Mouse (Mus musculus) left cerebral cortex, adult 9 months (tissue): ENCODE measurements at regions not wholly inside any gene's neighbourhood (a gene's known extent, or its start where the extent isn't known, plus 50 kb on each side); places are given as distances from the start of the nearest gene placed in this dataset.
A peak's percentile ranks its signal among the peaks of the same experiment; 100 is the strongest.

Experiments used
- DNase-seq, 2 experiments: peaks; one replicate each; pipeline ENCODE4 v3.0.0; 2022; ENCODE audit warnings: low spot score in 2 of 2

DNA sequence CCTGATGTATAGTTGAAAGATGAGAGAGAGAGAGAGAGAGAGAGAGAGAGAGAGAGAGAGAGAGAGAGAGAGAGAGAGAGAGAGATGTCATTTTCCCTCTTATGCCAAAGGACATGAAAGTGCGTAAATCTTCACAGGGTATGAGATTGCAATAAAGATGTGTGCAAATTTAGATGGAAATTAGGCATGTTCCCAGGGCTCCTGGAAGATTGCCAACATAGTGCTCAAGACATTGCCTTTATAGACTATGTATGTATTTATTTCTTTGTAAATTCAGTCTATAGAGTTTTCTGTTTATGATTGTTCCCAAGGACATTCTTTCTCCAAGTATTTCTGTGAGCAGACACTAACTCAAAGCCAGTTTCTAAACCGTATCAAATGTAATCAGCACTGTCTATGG, 376.5 kb upstream of the Zeb2 start:
- no peak for DNase-seq

DNA sequence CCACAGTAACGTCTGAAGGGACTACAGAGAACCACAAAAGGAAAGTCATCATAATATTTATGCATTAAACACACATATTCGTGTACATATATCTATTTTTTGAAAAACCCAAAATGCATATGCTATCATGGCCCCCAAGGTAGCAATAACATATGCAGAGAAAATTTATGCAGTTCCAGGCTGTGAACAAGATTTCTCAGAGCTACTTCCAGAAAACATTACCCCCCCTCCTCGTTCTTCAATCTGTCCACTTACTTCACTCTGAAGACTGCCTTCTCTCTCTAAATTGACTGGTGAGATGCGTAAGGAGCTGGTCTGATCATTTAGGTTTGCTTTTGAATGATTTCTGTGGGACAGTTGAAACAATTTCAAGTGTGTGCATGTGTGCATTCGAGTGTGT, 369.3 kb upstream of the Zeb2 start:
- no peak for DNase-seq

DNA sequence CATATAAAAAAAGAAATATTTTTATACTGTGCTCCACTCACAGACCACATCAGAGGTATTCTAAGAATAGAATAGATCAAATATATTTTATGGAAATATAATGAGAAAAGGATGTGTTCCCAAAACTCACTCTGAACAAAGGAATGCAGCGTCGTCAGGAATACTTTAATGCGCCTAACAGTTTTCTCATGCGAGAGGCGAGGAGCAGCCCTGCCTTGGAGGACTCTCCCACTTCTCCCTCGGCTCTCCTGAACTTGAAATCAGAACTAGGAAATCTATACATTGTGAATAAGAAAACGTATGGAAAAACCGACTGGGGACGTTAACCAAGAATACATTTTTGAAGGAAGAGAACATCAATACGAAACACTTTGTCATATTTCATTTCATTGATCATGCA, 368.3 kb upstream of the Zeb2 start:
- DNase-seq, result no peak

DNA sequence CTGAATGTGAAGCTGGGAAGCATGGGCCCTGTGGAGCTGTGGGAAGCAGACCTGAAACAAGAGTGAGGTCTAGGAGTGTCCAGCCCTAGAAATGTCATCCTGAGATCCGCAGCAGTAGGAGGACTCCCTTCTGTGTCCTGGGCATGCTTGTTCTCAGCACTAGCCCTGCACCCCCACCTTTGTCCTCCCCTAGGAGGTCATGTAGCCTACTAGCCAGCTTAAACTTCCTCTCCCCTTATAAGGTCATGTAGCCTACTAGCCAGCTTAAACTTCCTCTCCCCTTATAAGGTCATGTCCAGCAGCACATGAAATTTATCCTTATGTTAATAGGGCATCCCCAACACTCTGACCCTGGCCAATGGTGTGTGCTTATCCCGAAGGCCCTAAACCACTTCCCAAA, 363.5 kb upstream of the Zeb2 start:
- no peak for DNase-seq

DNA sequence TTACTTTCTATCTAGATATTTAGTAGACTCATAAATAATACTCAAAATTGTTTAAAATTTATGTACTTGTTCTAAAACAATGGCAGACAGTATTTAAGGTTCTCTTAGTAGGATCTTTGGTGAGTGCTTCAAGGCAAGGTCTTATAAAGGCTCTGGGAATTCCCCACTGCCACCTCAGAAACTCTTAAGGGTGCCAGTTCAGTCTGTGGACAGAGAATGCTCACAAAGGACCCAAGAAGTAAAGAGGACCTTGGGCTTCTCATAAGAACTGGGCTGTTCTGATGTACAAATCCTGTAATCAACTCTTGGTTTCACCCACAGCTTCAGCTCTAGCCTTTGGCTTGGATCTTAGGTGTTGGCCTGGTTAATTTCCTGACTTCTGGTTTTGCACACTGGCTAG, 358.8 kb upstream of the Zeb2 start:
- DNase-seq, result no peak

DNA sequence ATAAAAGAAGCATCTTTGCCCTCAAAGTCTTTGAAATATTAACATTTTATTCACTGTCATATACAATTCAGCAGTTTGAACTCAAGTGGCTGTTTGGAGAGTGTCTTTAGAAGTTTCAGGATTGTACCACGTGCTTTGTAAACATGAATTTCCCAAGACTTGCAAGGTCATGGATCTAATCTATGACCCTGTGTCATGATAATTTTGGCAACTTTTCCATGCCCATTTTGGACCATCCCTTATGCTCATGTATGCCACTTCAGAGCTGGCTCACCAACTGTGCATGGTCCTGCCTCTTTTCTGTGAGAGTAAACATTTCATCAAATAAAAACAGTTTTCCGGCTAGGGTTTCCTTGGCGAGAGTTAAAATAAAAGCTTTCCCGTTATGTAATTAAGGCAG, 347.1 kb upstream of the Zeb2 start:
- no peak for DNase-seq

DNA sequence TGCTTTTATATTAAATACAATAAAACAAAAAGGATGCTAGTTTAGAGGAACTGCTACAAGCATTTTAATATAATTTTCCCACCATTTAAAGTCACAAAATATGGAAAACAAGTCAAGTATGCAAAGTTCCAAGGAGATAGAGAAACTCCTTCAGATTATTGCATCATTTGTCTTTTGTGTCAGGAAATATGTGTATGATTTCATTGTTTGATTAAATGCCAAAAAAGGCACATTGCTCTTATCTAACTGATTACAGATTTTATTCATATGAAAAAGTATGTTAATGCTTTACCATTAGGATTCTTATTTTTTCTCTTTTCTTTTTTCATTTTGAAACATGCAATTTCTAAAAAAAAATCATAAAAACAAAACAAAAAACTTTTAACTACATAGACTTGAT, 342.2 kb upstream of the Zeb2 start:
- DNase-seq, result no peak

DNA sequence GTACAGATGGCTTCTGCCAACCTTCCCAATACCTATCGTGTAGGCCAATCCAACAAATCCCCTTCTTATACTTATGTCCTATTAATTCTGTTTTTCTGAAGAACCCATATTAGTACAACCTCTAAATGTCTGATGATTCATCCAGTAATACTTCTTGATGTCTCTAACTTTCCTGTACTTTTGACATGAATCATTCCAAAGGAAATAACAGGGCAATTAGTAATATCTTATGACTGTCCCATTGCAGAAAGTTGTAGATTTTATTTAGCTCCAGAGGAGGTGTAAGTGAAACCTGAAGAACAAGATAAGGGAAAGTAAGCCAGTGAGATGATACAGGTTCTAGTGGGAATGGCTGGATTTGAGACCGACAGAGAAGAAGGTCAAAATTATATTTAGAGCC, 337.6 kb upstream of the Zeb2 start:
- no peak for DNase-seq

DNA sequence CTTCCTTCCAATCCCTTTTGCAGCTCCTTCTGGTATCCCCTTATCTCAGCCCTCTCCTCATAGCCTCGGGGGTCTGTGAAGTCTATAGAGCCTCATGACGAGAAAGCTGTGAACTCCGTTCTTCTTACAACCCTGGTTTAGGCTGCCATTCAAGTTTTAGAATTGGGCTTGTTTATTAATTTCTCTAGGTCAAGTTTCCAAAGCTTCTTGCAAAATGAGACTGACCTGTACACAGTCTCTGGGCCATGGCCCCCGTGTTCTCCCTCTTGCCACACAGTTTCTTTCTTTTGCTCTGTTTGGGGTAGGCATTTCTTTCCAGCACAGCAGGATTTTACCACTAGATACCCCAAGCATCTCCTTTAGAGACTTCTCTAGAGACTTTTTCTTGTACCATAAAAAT, 322.0 kb upstream of the Zeb2 start:
- no peak for DNase-seq

DNA sequence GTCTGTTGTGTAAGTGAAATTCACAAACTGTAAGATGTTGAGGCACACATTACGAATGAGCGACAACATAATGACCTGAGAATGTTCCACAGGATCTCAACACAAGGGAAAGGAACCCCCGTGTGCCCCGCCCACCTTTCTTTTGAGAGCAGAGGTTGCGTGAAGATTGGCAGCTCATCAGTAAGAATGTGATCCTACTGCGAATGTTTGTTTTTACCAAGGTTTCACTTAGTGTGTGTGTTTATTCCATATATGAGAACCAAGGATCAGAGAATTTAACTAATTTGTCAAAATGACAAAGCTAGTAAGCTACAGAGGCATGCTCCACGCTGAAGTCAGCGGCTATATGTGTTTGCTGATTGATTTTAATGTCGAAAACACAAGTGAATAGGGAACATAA, 321.5 kb upstream of the Zeb2 start:
- no peak for DNase-seq

DNA sequence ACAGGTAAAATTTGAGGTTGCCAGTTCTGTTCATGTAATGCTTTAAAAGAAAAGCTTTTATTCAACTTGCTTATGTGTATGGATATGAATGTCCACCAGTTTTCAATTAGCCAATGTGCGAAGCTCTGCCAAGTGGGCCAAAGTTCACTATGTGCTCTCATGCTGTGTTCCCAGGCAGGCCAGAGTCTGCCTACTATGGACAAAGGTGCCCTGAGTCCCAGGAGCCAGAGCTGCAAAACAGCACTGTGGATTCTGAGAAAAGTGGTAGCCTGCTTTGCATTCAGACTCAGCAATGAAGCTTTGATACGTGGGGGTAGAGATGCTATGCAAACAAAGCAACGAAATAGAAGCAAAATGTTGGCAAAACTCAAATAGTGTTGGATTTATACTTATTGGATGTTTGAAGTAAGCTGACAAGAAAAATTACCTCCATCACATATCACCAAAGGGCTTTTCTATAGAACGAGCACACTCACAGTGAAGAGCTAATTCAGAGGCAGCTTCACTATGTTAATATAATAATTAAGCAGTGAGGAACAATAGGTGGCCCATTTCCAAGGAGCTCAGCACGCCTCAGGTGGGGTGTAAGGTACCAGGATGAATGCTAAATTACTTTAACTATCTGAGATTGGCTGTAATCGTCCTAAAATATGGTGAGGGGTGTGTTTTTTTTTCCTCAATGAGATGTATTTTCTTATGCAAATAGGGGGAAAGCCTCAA, 318.2 kb upstream of the Zeb2 start:
- DNase-seq, result no peak

DNA sequence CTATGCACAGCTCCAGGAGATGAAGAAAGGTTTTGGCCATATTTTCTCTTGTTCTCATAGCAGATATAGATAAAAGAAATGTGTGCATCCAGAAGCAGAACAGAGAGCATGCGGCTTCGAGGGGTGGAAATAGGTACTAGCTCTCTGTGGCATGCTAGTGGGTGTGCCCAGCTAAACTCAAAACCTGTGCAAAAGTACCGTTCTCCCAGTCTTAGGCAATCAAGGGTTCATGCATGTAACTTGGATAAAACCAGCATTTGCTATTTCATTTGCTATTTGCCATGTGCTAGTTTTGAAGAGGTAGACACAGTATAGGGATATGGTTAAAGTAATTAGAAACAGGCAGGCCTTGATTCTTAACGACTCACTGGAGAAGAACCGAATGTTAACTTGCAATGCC, 317.6 kb upstream of the Zeb2 start:
- DNase-seq, result no peak

DNA sequence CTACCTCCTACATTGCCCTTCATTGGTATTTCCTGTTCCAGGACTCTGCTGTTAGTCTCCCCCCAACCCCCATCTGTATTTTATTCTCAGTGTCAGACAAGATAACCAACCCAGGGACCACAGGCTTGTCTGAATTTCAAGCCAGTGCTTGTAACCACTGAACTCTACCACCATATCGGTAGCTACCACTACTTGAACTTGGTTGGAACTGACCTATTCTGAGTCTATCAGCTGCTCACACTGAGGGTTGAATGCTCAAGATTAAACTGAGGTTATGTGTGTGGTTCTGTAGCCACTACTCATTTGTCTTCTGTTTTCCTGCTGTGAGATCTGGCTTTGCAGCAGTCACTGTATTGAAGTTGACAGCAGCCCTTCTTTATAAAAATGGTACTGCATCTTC, 317.0 kb upstream of the Zeb2 start:
- no peak for DNase-seq

DNA sequence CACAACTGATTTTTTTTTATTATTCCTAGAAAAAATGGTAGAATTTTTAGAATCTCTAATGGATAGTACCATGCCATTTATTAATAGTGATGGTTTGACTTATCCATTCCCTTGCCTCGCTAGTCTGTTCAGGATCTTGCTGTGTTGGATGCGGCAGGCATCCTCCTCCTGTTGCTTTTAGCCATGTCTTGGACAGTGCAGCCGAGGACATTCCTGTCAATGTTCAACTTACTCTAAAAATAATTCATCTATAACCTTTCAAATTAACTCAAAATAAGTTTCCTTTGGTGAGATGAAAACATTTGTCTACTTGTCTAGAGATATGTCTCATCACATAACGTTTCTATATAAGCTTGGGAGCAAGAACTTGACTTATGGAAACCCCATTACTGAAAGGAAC, 314.2 kb upstream of the Zeb2 start:
- no peak for DNase-seq

DNA sequence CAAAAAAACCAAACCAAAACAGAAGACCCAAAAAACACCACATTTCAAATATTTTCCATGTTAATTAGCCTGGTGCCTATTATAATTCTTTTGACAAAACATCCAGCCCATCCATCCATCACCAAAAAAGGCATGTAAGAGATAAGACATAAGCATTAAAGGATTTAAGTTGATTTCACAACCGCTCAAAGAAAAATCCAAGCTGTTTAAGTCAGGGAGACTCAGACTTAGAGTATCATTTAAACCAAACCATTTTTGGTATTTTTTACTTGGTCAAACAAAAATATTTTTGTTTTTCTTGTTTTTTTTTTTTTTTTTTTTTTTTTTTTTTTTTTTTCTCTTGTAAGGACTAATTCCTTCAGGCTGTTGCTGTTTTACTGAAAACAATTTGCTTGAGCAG, 304.6 kb upstream of the Zeb2 start:
- no peak for DNase-seq

DNA sequence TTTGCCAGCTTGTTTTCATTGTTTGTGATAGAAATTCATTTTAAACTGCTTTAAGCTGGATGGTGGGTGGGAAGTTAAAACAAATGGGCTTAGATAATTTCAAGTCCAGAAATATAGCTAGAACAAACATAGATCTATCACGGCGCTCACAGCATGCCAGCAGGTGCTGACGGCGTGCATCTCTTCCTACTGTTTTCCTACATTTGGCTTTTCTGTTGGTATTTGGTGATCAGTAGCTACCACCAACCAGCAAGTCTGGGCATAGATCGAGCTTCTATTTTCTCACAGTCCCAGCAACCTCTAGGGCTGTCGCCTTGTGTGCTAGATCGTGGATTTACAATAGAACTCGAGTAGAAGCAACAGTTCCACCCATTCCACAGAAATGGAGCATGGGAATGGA, 290.9 kb upstream of the Zeb2 start:
- peak in 1 of 2 experiments; percentile 27 for DNase-seq

DNA sequence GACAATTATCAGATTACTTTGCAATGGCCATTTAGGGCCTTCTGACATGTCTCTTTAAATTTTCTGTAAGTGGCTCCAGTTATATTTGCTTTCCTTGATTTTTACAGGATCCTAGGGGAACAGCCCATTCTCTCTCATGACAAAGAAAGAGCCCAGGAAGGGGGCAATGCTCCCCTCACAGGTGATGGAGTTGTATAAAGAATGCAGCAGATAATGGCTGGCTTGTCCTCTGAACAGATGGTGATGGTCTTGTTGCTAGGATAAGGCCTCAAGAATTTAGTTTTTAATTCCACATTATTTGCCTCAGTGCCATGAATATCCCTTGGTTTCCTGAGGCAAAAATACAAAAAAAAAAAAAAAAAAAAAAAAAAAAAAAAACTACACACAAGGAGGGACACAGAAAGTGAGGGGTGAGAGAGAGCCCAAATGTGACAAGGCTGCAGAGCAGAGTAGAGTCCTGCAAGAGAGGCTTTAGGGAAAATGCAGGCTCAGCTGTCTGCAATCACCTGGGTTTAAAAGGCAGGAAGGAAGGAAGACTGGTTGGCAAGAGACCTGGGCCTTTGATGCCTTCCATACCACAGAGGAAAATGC, 272.8 kb upstream of the Zeb2 start:
- DNase-seq, result no peak

DNA sequence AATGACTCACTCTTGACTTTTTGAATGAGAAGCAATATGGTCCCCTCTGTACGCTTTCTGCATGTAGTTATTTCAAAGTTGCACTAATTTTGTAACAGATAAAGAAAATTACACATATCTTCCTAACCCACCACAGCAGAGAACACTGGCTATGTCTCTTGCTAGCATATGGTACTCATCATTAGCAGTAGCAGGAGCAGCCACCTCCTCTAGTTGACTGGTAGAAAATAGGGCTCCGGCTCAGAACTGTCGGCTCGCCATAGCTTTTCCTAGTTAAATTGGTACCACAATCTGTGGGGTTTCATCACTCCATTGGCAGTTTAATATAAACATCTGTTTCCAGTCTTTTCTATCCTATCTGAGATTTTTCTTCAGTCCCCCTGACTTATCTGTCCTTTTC, 254.1 kb upstream of the Zeb2 start:
- no peak for DNase-seq

DNA sequence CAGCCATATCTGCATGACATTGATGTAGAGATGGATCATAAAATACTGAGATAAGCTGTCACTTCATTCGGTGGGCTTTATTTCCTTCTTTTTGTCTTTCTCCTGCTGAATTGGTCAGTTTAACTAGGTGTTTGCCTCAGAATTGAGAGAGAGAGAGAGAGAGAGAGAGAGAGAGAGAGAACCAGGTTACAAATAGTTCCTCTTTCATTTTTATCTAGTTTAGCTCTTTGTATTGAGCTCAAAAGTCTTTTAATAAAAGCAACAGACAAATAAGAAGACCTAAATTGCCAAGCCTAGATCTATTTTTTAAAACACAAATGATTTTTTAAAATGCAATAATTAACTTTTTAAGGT, 253.4 kb upstream of the Zeb2 start:
- no peak for DNase-seq

DNA sequence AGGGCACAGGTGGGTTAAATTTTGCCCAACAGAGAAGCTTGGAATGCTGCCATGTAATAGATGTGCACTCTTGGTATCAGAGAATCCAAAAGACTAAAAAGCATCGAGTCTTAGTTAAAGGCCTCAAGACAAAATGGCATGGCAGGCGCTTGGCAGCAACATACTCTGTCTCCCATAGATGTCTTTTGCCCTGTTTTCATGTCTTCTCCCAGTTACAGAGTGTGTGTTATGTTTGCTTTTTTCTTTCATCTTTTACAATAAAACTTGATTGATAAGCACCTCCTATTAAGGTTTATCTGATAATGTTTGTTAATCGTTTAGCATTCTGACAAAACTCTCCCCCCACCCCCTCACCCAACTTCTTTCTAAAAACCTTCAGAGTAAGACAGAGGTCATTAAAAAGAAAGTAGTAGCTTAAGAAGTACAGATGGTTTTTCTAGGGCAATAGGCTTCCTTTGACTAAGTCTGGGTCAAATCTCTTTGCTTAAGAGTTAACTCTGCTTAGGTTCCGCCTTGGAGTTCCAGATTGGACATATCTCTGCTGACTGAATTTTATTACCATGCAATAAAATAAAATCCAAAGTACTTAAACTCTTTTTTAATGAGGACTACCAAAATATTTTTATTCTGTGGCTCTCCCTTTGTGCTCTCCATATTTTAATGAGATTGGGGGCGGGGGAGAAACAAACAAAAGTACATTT, 252.9 kb upstream of the Zeb2 start:
- no peak for DNase-seq

DNA sequence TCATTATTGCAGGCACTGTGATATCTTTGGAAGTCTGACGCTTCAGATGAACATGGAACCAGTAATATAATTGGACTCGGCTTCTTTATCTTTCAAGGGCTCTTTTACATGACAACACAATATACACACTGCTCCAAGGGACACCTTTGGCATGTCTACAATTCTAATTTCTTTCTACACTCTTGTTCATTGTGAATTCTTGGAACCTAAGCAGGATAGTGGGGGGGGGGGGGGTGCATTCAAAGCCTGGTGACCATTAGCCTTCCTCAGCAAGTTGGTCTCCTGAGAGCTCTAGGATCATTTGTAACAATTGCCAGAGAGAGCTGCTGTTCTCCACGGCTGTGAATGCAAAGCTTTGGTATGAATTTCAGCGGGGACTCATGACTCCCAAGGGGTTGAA, 252.2 kb upstream of the Zeb2 start:
- DNase-seq, result no peak

DNA sequence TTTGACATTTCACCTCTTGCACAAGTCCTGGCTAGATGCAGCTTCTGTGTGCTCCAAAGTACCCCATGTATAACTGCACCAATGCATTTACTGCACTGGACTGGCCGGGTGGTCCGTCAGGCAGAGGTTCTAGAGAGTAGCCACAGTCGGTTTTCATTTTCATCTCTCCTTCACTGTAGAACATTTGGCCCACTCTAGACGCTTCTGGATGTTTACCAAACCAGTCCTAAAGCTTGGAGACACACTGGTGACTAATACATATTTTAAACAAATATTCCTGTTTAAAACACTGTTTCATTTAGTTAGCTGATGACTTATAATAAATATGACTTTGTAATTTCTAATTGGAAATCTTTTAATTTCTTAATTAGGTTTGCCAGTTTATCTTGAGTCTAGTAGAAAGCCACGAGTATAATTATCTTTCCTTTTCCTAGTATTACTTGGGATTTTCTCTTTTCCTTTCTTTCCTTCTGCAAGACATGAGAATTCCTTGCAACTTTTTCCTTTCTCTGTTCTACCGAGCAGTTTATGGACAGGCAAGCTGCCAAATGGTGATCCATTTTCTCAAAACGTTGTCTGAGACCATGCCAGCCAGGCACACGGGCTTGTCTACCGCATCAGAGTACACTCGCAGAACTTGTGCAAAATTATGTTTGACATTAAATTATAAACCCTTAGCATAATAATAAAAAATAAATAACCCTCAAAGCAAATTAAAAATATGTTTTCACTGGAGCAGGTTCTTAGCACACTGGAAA, 250.4 kb upstream of the Zeb2 start:
- peak in 1 of 2 experiments; percentile 11 for DNase-seq

DNA sequence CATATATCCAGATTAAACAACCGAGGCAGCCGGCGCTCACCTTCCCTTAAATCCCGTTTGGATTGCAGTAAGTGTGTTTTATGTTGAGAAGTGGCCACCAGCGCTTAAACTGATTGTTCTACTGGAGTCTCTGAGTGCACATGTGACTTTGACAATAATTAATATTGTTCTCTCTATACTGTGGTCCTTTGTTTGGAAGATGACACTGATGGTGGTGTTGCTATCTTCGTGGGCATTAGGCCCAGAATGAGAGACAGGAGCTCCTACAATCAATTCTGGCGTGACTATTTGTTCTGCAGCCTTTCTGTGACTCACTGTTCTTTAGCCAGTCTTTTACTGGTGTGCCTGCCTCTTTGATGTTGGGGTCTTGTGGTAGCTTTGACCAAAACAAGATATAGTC, 240.1 kb upstream of the Zeb2 start:
- peak; percentile 22 to 24 for DNase-seq
